Mouse (Mus musculus) right cerebral cortex, postnatal 14 days (tissue): ENCODE measurements around the gene Olfr790.

Source experiments
- DNase-seq: peaks from one replicate; pipeline ENCODE4 v3.0.0; 2022

Gene Olfr790

GRCm38 (mm10) chr10:129498192-129498591 lies at the start of gene Olfr790:
Olfr790 (plus strand) TSS chr10:129498492.
- DNase-seq = no peak

DNA sequence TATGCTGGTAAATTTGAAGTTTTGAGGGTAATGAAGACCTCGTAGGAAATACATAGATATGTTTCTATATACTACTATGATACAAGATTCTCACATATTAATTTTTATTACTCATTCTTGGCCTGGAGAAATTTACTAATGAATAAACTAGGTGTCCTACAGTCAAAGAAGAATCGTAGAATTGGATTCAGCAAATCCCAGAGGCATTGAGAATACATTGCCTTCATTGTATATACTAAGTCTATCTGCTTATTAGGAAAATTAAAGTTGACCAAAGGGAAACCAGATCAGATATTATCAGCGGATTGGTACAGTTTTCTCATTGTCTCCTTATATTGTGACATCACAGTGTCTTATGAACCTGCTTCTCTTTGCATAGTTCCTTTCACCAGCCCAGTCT lies 36.7 kb upstream of the Olfr790 start, which contains the start of gene Olfr787:
Olfr787 (plus strand) TSS at position 301 of the 400 bp plus-strand sequence.
- DNase-seq = no peak

DNA sequence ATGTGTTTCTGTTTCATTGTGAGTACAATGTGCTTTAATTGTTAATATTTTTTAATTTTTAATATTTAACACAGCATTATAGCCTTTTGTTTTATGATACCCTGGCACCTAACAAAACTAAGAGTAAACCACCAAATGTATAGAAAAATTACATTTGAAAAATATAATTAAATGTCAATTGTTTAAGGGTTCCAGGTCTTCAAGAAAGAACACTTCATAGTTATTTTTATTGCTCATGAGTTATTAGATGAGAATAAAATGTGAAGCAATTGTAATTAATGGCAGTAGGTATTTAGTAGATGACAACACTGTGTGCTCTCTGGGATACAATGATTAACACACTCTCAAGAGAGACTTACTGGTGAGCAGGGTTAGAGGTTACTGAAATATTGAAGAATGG lies 27.6 kb upstream of the Olfr790 start, which contains the start of gene Olfr788:
Olfr788 (plus strand) TSS at position 301 of the 400 bp plus-strand sequence.
- DNase-seq = no peak

DNA sequence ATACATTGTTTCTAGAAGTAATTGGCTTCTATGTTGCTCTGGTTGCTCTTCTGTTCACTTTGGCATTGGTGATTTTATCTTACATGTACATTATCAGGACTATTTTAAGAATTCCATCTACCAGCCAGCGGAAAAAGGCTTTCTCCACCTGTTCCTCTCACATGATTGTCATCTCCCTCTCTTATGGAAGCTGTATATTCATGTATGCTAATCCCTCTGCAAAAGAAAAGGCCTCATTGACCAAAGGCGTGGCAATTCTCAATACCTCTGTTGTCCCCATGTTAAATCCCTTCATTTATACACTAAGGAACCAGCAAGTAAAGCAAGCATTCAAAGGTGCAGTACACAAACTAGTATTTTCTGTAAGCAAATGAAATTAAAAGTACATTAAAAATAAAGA lies 25.0 kb upstream of the Olfr790 start:
- no peak for DNase-seq

GRCm38 (mm10) chr10:129473723-129474122 lies 24.6 kb upstream of the Olfr790 start:
- DNase-seq = no peak

DNA sequence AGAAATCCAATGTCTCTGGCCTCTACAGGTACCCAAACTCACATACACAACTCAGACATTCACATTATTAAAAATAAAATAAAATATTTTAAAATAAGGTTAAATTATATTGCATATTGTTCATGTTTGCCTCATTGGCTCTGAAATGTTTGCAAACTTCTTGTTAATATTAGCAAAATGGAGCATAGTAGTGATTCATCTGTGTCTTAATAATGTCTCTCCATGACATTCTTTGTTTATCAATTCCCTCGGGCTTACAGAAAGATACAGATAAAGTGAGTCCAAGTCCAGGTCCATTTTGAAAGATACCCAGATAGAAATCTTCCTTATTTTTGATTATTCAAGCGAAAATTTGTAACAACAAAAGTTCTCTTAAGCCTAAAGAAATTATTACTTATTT lies 13.8 kb upstream of the Olfr790 start, which contains the start of gene Olfr789:
Olfr789 (plus strand) TSS at position 301 of the 400 bp plus-strand sequence.
- DNase-seq = no peak

GRCm38 (mm10) chr10:129490101-129490500 lies 8.2 kb upstream of the Olfr790 start:
- no peak for DNase-seq

DNA sequence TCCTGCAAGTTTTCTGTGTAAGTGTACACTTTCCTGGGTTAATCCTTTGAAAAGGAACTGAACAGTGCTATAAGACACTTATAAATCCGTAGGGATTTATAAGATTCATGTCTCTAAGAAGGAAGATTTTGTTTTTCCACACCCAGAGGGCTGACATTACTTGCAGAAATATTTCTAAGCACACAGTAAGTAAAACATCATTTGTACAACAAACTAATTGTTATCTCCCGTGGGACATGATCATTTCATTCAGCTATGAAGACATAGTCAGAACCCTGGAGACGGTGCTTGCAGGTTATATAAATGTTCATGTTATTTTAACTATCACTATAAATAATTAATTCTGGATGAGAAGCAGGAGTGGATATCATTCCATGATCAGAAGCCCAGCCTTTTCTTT lies 23.2 kb downstream of the Olfr790 start, which contains the start of gene Olfr791:
Olfr791 (plus strand) TSS at position 301 of the 400 bp plus-strand sequence.
- DNase-seq = no peak

DNA sequence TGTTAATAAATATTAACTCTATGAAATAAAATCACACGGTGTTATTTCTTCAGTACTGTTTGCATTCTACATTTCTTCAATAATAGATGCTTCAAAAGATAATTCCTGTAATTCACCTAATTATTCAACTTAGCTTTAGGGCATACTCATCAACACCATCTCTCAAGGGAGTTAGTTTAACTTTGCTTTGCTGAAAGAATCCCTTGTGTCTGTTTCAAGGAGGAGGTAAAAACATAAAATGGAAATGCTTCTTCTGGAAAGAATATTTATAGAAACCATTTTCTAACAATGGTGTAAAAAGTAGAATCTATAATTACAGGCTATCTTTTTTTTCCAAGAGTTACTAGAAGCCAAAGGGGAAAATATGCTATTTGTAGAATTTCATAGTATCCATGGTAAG lies 40.6 kb downstream of the Olfr790 start, which contains the start of gene Olfr792:
Olfr792 (plus strand) TSS at position 301 of the 400 bp plus-strand sequence.
- no peak for DNase-seq

DNA sequence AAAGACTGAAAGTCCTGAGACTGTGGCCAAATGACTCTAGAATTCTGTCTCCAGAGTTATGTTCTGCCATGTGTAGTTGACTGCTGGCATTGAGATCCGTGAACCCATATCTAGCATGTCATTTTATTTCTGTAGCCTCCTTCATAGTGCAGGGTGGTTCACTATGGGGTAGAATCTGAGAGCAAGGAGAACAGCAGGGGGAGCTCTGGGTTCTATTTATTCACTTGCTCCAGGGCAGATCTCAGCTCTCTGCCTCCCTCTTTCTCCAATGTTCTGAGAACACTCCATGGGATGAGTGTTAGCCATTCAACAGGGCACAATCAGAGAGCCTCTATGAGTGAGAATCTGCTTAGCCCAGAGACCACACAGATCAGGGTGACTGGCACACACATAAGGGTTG lies 51.1 kb downstream of the Olfr790 start:
- peak; percentile 7 for DNase-seq
